Comparison of ENCODE assay signal across 30 mouse cellular contexts in the genomic region with DNA sequence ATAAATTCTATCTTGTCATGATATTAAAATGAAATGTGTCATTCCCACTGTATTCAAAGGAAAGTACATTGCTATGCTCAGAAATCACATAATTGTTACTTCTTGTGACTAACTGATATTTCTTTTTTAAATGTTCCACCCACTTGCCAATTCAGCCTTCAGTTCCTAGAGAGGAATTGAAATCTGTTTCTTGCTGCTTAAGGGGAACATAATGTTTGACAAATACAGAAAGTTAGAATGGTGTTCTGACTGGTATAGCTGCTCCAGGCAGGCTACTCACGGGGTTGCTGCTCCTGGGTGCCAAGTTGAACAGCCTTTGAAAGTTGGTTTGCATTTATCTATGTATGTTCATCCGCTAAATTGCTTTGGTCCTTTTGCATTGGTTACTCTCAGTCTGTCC.
"Had no signal": no experiment of that assay in that cellular context is flagged by ENCODE, and none has a peak within 500 bp of the region (broad histone marks: within the 10 kb centered on the region; RNA-seq: fewer than 3 reads in every experiment).

No protein-coding gene starts in this region.

- DNase-seq: left cerebral cortex, postnatal 4 days; liver; liver, embryonic 13.5 days; liver, postnatal 0 days; lung, adult 18-20 months; lung, adult 2 months; lung, embryonic 14.5 days; lung, postnatal 10 days; lung, postnatal 14 days; lung, postnatal 36 days; lung, postnatal 4 days; midbrain, embryonic 14.5 days had no signal

- H3K4me3 ChIP-seq: limb, embryonic 10.5 days; limb, embryonic 12.5 days; limb, embryonic 13.5 days; limb, embryonic 15.5 days; liver, embryonic 12.5 days; liver, embryonic 13.5 days; liver, embryonic 15.5 days; lung, embryonic 15.5 days; megakaryocyte, embryonic 14.5 days; midbrain, embryonic 10.5 days; midbrain, embryonic 12.5 days; midbrain, embryonic 13.5 days; midbrain, embryonic 15.5 days; myocyte; neural tube, embryonic 12.5 days had no signal

- ATAC-seq: liver, embryonic 12.5 days; liver, postnatal 0 days; lung, postnatal 0 days; midbrain, embryonic 13.5 days; midbrain, embryonic 15.5 days; midbrain, embryonic 16.5 days had no signal

- H3K4me1 ChIP-seq: limb, embryonic 10.5 days; limb, embryonic 12.5 days; limb, embryonic 13.5 days; limb, embryonic 15.5 days; liver, embryonic 12.5 days; liver, embryonic 13.5 days; liver, embryonic 15.5 days; lung, embryonic 15.5 days; midbrain, embryonic 10.5 days; midbrain, embryonic 12.5 days; midbrain, embryonic 13.5 days; midbrain, embryonic 15.5 days; neural tube, embryonic 12.5 days had no signal

- H3K27ac ChIP-seq: limb, embryonic 10.5 days; limb, embryonic 12.5 days; limb, embryonic 13.5 days; limb, embryonic 15.5 days; liver, embryonic 12.5 days; liver, embryonic 13.5 days; liver, embryonic 14.5 days; liver, embryonic 15.5 days; lung, embryonic 15.5 days; macrophage; midbrain, embryonic 10.5 days; midbrain, embryonic 12.5 days; midbrain, embryonic 13.5 days; midbrain, embryonic 15.5 days; neural tube, embryonic 12.5 days had no signal
